Comparison of ENCODE assay signal across 9 mouse cellular contexts in genomic region chr2:118490241-118491091, GRCm38 (mm10). TPM values are rescaled to one million over a fixed set of nuclear protein-coding genes. Genes with fewer than 3 reads are reported as not detected.
DNase-seq lines count a peak whose midpoint lies in the region; ATAC-seq and TF ChIP-seq lines count a peak whose summit lies in the region.
"Had no signal": no experiment of that assay in that cellular context is flagged by ENCODE, and none has a peak within 500 bp of the region (broad histone marks: within the 10 kb centered on the region; RNA-seq: fewer than 3 reads in every experiment).

No protein-coding gene starts in this region.

- ATAC-seq in kidney, embryonic 14.5 days (ENCODE audit: low FRiP score, low TSS enrichment), result peak; percentile 63
- ATAC-seq in lung, postnatal 0 days, result peak; percentile 79

- WGBS in kidney, embryonic 14.5 days, result 13% methylated on average over 12 of the region's 12 CpGs
- whole genome bisulfite sequencing in lung, postnatal 0 days, result 16% methylated on average over 12 of the region's 12 CpGs

- H3K27me3 ChIP-seq in kidney, embryonic 14.5 days (ENCODE audit: control insufficient read depth, insufficient read depth, low read length), result no peaks in the 10 kb centered on the region
- H3K27me3 ChIP-seq in lung, postnatal 0 days (replicated peaks; ENCODE audit: insufficient read depth, low read length), result no peaks in the 10 kb centered on the region

- TF ChIP-seq CTCF in lung, postnatal 0 days (IDR thresholded peaks at IDR 0.05), result no peak

- DNase-seq in layer of hippocampus, adult 11-12 months (ENCODE audit: low spot score), result peak; percentile 73
- DNase-seq in layer of hippocampus, postnatal 25 days (ENCODE audit: extremely low spot score in 1 of 2, low spot score in 1 of 2), result no peak
- DNase-seq in adrenal gland, adult 2 months, result peak; percentile 86
- peak; percentile 76 to 79 for DNase-seq in heart, adult 9 months (ENCODE audit: low spot score in 2 of 2)
- peak; percentile 91 for DNase-seq in lung, postnatal 0 days (ENCODE audit: low spot score)
- peak; percentile 50 to 69 for DNase-seq in spleen, postnatal 36 days (ENCODE audit: low spot score in 2 of 2)
- no peak for DNase-seq in frontal cortex, postnatal 14 days (ENCODE audit: low spot score in 2 of 2)

- peak overlapping the region; percentile 74 for H3K27ac ChIP-seq in kidney, embryonic 14.5 days (ENCODE audit: low read depth, low read length)
- H3K27ac ChIP-seq in lung, postnatal 0 days (ENCODE audit: low read length), result peak overlapping the region; percentile 80

- H3K4me2 ChIP-seq in kidney, embryonic 14.5 days (replicated peaks; ENCODE audit: low read depth, low read length), result no peak overlapping the region
- no peak overlapping the region for H3K4me2 ChIP-seq in lung, postnatal 0 days (replicated peaks; ENCODE audit: low read depth, low read length)

- peak; percentile 49 for TF ChIP-seq EP300 in lung, postnatal 0 days (IDR thresholded peaks at IDR 0.05)

- H3K9ac ChIP-seq in kidney, embryonic 14.5 days (ENCODE audit: low read depth, low read length), result 0 out of 2 replicates have a peak overlapping the region, but pooled peaks have one; percentile 2
- H3K9ac ChIP-seq in lung, postnatal 0 days (replicated peaks; ENCODE audit: low read depth), result no peak overlapping the region

- H3K4me3 ChIP-seq in kidney, embryonic 14.5 days (ENCODE audit: low read length), result no peak overlapping the region
- H3K4me3 ChIP-seq in lung, postnatal 0 days (ENCODE audit: low read depth, low read length), result no peak overlapping the region

- peaks cover 22% of the 10 kb centered on the region for H3K4me1 ChIP-seq in kidney, embryonic 14.5 days (ENCODE audit: control insufficient read depth, insufficient read depth, low read length)
- H3K4me1 ChIP-seq in lung, postnatal 0 days (ENCODE audit: insufficient read depth, low read depth, low read length), result peaks cover 20% of the 10 kb centered on the region; the same call in 1 of the 2 replicates

- peaks cover 4% of the 10 kb centered on the region; the same call in 1 of the 2 replicates for H3K9me3 ChIP-seq in kidney, embryonic 14.5 days (ENCODE audit: control insufficient read depth, low read length)
- no peaks in the 10 kb centered on the region for H3K9me3 ChIP-seq in lung, postnatal 0 days (ENCODE audit: low read length)
- H3K9me3 ChIP-seq: G1E had no signal

- H3K36me3 ChIP-seq in kidney, embryonic 14.5 days (ENCODE audit: control insufficient read depth, insufficient read depth, low read length), result no peaks in the 10 kb centered on the region
- H3K36me3 ChIP-seq in lung, postnatal 0 days (ENCODE audit: insufficient read depth, low read length), result no peaks in the 10 kb centered on the region
- H3K36me3 ChIP-seq: G1E had no signal

RNA-seq across cellular contexts. Expression of gene Srp14, which starts 11.0 kb away (rescaled TPM):
- 100 to 1,000 TPM; 163 to 201 TPM for total RNA-seq in layer of hippocampus, postnatal 25 days (2021)
- 100 to 1,000 TPM; 181 to 246 TPM for total RNA-seq in adrenal gland, adult 2 months (2021)
- 45.7 and 48.2 TPM in 2 replicates for polyA plus RNA-seq in adrenal gland, adult 2 months (2012; rRNA removed)
- polyA plus RNA-seq in kidney, embryonic 14.5 days (2014; fragmentation: Nextera tagmentation; extraction: Ambion mirVana), result 234 and 300 TPM in 2 replicates
- polyA plus RNA-seq in lung, postnatal 0 days (2015; fragmentation: Nextera tagmentation; extraction: Ambion mirVana), result 275 and 277 TPM in 2 replicates

RNA-seq across cellular contexts. Expression of gene Bmf, which starts 59.0 kb away (rescaled TPM):
- total RNA-seq in layer of hippocampus, postnatal 25 days (2021), result 1 to 10 TPM; 4.0 to 5.0 TPM
- 10 to 100 TPM in 1 of 2 experiments, 1 to 10 TPM in 1; 8.9 to 15.9 TPM for total RNA-seq in adrenal gland, adult 2 months (2021)
- 29.6 and 31.1 TPM in 2 replicates for polyA plus RNA-seq in adrenal gland, adult 2 months (2012; rRNA removed)
- 6.0 and 9.6 TPM in 2 replicates for polyA plus RNA-seq in kidney, embryonic 14.5 days (2014; fragmentation: Nextera tagmentation; extraction: Ambion mirVana)
- 7.3 and 9.8 TPM in 2 replicates for polyA plus RNA-seq in lung, postnatal 0 days (2015; fragmentation: Nextera tagmentation; extraction: Ambion mirVana)
- polyA plus RNA-seq: G1E had no signal

Comparison
In these comparisons a context has a peak if more than half of its experiments do, and no peak if none do; other contexts are left out.
1. DNase-seq: peak in layer of hippocampus, adult 11-12 months (single experiment), adrenal gland, adult 2 months (single experiment), heart, adult 9 months (2 of 2), lung, postnatal 0 days (single experiment) and spleen, postnatal 36 days (2 of 2); none in layer of hippocampus, postnatal 25 days (0 of 2) and frontal cortex, postnatal 14 days (0 of 2).